Mouse (Mus musculus): ENCODE results near the gene Slc36a1.

The Slc36a1 gene

DNA sequence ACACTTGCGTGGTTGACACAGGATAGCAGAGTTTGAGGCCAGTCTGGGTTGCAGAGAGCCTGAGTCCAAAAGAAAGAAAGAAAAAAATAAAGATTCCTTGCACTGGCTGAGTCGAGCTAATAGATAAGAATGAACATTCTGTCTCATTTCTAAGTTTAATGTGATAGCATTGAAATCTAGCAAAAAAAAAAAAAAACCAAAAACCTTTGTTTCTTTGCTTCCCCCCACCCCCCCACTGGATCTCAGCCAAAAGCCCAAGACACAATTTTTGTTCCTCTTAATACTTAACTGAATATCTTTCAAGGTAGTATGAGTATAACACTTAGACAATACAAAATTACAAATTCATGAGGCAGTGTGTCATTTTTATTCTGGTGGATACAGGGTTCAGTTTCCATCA lies 4.9 kb downstream of the Slc36a1 start:
- DNase-seq (ENCODE audit: low read depth, low spot score) = no peak

DNA sequence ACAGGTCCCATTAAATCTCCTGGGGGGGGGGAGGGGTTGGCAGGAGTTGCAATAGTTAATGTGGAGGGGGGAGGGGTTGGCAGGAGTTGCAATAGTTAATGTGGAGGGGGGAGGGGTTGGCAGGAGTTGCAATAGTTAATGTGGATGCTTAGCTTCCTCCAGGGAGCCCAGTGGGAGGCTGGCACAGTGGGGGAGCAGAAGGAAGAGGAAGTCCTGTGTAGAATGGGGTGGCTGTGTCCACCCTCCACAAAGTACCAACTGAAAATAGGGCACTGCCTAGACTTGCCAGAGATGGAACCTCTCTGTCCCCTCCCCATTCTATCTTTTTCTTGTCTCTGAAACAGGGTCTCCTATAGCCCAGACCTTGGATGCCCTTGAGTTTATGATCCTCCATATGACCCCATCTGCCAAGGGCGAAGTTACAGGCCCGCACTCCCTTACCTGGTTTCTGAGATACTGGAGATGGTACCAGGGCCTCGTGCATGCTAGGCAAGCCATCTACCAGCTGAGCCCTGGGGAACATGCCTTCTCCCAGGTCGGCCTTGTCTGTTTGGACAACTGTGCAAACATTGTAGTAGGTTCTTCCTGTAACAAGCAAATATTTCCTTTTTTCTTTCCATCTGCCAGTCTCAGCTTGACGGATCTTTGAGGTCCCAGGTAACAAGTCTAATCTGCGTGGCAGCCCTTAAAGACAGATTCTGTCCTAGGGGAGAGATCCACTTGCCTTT lies 5.6 kb downstream of the Slc36a1 start:
- no peak for DNase-seq (ENCODE audit: low read depth, low spot score)

DNA sequence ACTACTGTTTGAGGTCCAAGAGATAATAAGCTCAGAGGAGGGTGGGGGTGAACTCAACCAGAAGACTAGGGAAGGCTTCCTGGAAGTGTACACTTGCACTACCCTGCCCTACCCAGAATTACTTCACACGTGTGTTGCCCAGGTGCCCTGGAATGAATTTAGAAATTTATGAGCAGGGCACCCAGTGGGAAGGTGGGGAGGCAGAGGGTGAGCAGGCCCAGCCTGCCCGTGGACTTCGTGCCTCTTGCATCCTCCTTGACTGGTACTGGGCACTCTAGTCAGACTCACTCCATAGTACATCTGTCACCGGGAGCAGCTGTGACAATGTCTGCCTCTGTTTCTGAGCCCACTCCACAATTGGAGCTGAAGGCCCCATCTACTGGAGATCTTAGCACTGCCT lies 9.4 kb downstream of the Slc36a1 start:
- DNase-seq (ENCODE audit: low read depth, low spot score) = no peak

DNA sequence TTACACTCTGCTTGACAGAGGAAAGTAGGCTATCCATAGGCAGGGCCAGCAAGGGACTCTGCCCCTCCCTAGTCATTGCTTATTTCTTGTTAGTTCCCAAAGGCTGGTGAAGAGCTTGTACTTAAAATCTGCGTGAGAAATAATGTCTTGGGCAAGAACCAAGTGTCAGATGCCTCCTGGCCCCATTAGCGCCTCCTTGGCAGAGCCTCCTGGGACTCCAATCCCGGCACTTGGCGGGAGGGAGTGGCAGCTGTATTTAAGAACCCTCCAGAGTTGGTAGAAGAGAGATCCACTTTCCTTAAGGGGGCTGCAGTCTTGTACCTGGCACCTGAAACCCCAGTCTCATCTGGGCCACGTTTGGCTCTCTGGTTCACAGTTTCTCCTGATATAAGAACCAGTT lies 10.0 kb downstream of the Slc36a1 start:
- DNase-seq (ENCODE audit: low read depth, low spot score) = peak; percentile 23

DNA sequence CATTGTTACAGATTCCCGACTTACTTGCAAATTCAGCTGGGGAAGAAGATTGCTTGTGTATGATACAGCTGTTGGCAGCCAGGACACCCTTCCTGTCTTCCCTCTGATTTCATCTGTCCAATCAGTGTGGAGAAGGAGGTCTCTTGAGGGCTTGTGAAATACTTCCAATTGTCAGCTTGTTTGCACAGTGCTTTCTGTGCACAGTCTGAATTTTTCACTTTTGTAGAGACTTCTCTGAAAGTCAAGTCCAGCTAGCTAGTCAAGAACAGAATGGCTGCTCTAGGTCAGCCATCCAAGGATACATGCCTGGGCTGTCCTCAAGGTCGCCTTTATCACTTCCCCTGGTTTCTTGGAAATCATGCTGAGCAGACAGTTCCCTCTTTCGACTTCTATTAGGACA lies 10.8 kb downstream of the Slc36a1 start:
- peak; percentile 28 for DNase-seq (ENCODE audit: low read depth, low spot score)

DNA sequence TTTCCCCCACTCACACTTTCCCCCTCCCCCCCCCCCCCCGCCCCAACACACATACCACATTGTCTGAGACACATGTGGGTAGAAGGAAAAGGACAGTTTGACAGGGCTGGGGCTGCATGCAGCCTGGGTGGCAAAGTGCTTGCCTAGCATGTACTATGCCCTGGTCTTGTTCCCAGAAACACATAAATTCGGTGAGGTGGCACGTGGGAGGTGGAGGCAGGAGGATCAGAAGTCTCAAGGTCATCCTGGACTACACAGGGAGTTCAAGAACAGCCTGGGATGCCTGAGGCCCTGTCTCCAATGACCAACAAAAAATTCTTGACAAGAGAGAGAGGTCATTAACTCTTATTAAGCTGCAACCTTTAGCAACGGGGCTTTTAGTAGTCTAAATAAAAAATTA lies 11.9 kb downstream of the Slc36a1 start:
- DNase-seq (ENCODE audit: low read depth, low spot score) = no peak

DNA sequence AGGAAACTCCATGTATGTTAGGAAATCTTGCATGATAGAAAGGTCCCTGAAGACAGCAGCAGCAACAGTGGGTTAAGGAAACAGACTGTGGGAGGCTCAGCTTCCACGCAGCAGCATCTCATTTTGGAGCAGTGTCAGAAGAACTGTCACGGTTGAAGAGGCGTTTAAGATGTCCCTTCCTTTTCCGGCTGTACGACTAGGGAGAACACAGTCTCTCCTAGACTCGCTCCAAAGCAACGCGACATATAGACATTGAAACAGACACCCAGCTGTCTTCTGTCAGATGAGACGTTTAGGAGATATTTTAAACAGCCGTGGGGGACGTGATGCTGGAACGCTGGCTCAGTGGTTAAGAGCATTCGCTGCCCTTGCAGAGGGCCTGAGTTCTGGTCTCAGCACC lies 12.7 kb downstream of the Slc36a1 start:
- DNase-seq (ENCODE audit: low read depth, low spot score) = no peak

DNA sequence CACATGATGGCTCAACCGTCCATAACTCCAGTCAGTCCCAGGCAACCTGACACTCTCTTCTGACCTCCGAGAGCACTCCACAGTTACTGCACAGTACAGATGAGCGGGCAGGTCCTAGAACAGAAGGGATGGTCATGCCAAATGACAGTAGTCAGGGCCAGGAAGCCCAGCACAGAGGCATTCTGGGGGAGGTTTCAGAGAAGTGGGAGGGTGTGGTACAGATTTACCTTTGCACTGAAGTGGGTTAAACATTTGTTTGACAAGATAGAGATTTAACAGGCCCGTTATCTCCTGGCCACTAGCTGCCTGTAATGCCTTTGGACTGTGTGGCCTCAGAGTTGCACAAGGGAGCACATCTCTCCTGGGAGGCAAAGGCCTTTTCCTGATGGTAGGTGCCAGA lies 13.3 kb downstream of the Slc36a1 start:
- DNase-seq (ENCODE audit: low read depth, low spot score) = no peak

DNA sequence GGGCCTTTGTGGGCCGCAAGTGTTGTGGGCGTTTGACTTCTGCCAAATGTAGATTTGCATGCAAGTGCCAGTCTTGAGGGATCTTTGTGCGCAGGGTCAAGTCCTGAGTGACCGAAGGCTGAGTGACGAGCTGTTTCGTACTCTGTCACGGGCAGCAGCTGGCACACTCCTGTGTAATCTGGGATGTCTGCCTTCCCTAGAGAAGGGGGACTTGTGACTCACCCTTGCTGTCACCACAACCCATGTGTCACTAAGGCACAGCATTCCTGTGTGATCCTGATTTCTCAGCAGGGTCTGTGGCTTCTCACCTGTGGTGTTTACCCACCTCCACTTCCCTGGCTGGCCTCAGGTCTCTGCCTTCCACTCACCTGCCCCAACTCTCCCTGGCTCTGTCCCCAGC lies 13.7 kb downstream of the Slc36a1 start:
- DNase-seq (ENCODE audit: low read depth, low spot score) = no peak

DNA sequence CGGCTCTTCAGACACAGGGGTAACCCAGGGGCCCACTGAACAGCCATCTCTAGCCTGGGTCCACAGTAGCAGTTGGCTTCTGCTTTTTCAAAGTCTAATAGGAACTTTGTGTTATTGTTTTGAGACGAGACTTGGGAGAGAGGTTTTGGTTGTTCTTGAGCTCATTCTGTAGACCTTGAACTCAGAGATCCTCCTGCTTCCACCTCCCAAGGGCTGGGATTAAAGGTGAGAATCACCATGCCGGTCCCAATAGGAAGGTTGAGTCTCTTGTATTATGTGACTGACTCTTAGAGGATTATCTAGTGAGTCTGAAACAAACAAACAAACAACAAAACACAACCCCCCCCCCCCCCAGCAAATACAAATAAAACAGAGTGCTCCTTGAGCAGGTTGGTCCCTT lies 14.3 kb downstream of the Slc36a1 start:
- DNase-seq (ENCODE audit: low read depth, low spot score) = no peak

DNA sequence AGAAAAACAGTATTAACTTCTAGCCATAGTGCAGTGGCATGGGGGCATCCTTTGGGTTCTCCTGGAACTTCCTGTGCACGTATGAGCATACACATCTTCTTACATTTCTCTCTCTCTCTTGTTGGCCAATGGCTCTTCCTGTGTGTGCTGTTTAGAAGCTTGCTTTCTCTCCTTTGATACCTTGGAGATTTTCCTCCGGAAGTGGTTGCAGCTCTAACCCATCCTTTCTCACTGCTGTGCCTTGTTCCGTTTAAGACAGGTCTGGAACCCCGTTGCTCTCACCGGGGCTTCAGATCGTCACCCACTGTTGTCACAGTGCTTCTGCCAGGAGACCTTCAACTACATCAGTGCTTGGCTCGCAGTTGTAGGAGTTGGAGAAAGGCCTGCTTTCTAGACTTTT lies 17.2 kb downstream of the Slc36a1 start:
- no peak for DNase-seq (ENCODE audit: low read depth, low spot score)

DNA sequence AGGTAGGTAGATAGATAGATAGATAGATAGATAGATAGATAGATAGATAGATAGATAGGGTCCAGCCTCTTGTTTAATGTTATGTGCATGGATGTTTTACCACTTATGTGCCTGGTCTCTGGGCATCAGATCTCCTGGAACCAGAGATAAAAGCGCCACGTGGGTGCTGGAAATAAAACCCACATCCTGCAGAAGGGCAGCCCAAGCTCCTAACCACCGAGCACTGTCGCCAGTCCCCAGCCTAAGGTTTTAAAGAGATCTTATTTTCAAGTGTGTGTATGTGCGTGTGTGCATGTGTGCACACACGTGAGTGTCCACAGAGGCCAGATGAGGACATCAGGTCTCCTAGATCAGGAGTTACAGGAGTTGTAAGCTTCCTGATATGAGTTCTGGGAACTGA lies 26.9 kb downstream of the Slc36a1 start:
- no peak for DNase-seq (ENCODE audit: low read depth, low spot score)

DNA sequence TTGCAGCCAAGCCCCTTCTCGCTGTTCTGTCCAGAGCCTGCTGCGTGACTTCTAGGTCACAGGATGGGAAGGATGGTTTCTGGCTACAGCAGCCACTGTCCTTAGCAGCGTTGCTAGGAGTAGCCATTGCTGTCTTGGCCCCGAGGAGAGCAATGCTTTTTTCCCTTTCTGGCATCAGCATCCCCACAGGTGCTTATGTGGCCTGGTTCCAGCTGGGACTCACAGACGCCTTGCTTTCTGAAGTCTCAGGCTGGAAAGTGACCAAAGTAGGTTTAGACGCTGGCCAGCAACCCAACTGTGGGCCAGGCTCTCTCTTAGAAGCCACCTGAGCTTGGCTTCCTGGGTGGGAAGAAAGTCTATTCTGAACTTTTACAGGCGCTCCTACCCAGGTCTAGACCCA lies 30.1 kb downstream of the Slc36a1 start:
- no peak for DNase-seq (ENCODE audit: low read depth, low spot score)

DNA sequence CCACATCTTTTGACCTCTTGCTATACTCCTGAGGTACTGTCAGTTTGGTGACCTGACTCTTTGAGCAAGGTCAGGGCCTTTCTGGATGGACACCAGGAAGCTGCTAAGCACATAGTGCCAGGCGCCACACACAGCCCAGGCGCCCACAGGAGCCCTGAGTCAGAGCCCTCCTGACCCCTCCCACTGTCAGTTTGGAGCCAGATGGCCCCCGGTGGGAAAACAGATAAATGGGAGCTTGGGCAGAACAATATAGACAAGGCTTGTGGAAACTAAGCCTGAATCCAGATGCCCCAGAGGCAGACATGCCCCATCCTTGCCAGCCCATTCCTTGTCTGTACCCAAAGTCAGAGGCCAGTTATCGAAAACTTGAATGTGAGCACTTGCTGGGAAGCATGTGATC lies 30.6 kb downstream of the Slc36a1 start:
- no peak for DNase-seq (ENCODE audit: low read depth, low spot score)

DNA sequence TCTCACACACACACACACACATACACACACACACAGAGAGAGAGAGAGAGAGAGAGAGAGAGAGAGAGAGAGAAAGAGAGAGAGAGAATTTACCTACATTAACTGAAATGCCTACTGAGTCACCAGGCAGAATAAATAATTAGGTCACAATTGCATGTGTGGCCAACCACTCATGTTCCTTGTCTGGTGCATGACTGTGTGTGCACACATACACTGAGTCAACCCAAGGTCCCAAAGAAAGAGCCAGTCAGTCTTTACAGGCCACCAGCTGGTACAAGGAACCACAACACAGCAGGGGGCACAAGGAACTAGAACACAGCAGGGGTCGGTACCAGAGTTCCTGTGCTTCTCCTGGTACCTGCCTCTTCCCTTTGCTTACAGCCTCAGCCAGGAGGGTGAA lies 32.7 kb downstream of the Slc36a1 start:
- DNase-seq (ENCODE audit: low read depth, low spot score) = no peak

DNA sequence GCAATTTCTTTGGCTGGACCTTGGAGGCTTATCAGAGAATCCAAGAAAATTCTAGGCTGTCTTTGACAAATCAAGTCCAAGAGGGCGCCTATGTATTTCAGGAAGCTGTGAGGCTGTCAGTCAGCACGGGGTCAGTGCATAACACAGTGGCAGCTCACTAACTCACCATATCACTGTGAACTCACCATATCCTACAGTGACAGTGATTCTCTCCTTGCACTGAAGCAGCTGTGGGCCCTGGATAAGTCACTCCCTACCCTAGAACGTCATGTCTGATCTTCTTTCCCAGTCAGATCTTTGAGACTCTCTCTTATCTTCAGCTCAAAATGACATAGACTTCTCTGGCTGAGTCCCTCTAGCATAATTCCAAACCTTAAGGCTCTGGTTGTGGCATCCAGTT lies 35.3 kb downstream of the Slc36a1 start:
- DNase-seq (ENCODE audit: low read depth, low spot score) = no peak

DNA sequence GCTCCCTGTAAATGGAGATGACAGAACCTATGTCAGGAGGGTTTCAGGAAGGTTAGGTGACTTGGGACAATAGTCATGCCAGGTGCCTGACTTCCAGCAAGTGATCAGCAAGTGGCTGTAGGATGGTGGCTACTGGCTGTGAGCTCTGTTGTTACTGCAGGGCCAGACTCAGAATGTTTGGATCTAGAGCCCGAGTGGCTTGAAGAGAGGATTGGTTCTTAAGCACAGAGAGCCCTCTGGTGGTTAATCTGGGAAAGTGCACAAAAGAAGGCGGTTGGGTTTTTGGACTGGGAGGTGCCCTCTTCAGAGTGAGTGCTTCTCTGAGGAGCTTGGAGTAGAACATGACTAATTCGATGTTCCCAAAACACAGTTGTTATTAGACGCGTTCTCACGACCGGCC lies 36.4 kb downstream of the Slc36a1 start:
- peak; percentile 76 for DNase-seq (ENCODE audit: low read depth, low spot score)

DNA sequence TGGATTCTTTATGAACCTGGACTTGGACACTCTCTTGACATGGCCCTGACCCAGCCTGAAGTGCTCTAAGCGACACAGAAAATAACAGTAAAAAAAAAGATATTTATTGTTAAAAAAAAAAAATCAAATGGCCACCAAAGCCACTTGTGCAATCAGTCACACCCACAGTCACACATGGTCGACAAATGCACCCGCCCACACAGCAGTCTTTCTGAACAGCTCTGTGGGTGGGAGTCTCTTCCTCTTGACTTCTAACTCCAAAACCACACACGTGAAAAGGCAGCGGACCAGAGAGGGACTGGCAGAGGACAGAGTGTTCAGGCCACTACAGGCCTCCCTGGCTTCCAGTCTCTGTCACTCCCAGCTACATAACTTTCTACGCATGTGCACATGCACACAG lies 46.4 kb downstream of the Slc36a1 start:
- no peak for DNase-seq (ENCODE audit: low read depth, low spot score)

DNA sequence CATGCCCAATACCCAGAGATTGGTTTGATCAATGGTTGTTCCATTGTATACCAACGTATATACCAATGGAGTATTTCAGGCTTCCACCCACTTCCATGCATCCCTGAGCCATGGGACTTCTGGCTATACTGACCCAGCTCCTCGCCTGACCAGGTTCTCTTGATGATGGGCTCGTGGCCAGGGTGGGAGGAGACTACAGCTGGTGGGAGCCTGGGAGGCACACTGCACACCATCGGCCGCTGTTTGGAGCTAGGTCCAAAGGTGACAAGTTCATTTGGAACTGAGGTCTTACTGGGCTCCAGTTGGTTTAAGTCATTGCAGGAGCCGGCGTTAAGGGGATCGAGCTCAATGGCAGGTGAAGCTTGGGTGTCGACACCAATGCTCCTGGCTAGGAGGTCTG lies 49.2 kb downstream of the Slc36a1 start:
- no peak for DNase-seq (ENCODE audit: low read depth, low spot score)

DNA sequence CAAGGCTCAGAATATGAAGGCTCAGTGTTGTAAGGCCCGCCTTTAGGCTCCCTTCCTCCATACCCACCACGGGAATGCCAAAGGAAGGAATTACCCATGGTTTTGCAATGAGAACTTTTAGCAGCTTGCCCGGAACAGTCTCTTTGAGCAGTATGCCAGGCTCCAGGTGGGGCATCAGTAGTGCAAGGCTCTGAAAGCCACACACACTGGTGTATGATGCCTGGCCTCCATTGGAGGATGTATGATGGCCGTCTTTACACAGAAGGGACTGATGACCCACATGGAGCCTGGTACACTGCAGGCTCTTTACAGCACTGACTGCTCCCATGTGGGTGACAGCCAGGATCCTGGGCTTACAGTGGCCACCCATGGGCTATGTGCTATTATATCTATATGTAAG lies 57.0 kb downstream of the Slc36a1 start:
- DNase-seq (ENCODE audit: low read depth, low spot score) = no peak

DNA sequence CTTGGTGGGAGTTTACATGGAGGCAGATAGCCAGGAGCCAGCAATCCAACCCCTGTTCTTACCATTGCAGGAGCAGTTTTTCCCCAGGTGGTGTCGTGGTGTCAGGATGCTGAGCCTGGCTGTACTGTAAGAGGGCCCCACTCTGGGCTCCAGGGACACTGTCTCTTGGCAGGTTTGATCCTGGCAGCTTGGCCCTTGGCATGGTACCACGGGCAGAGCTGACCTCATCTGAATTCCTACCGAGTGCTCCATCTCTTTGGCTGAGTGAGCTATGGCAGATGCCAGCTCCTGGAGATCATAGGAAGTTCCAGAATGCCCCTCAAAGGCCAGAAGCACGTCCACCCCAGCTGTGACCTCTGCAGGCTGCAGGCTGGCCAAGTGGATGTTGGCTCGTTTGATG lies 57.9 kb downstream of the Slc36a1 start:
- peak; percentile 86 for DNase-seq (ENCODE audit: low read depth, low spot score)

DNA sequence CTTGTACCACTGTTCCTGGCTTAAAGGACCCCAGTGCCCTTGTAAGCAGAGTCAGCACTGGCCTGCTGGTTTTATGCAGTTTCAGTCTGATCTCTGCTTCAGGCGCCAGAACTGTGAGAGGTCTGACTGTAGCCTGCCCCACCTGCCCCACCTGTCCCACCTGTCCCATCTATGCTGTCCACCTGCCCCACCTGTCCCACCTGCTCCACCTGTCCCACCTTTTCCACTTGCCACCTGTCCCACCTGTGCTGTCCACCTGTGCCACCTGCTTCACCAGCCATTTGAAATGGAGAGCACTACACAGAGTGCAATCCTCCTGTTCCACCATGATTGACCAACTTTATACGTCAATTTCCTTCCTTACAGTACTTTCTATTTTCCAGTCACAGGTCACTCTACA lies 60.2 kb downstream of the Slc36a1 start:
- no peak for DNase-seq (ENCODE audit: low read depth, low spot score)

DNA sequence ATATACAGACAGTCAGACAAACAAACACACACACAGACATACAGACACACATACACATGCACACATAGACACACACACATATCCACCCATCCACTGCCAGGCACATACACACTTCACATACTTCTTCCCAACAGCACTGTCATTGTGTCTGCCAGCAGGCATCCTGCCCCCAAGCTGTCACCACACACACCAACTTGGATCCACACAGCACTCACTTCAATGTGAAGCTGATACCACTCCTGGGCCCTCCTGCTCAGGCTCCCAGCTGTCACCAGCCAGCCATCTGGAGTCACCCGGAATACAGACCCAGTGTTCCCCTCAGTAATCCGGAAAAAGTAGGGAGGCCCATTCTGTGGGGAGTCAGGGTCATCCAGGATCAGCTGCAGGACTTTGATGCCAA lies 61.5 kb downstream of the Slc36a1 start:
- no peak for DNase-seq (ENCODE audit: low read depth, low spot score)

DNA sequence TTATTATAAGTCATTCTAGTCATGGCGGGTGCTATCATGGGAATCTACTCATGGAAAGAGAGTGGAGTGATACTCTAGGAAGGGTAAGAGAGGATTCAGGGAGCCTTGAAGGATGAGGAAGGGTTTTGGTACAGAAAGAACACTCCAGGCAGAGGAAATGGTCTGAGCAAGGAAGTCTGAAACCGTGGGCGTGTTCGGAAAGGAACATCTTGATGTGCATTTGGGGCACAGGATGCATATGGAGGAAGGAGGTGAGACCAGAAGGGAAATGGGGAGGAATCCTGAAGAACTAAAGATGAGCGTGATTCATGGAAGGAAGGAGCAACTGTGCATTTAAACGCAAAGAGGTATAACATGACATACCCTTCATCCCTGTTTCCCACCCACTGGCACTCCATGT lies 64.4 kb downstream of the Slc36a1 start:
- DNase-seq (ENCODE audit: low read depth, low spot score) = no peak
